Mouse (Mus musculus) heart, embryonic 10.5 days (tissue): ENCODE measurements around the gene Pfkfb2. TPM values are rescaled to one million over a fixed set of nuclear protein-coding genes. Genes with fewer than 3 reads are reported as not detected.
"Not testable (repeated sequence)": the region's sequence is repeated elsewhere in the genome, so short reads cannot be mapped to it uniquely, and the experiment has no call there.

Source experiments
- DNase-seq: peaks from one replicate; pipeline ENCODE4 v3.0.0-alpha.2; 2017; ENCODE audit warnings: low spot score
- H3K27ac ChIP-seq: fragments of 300-500 bp; sonication (generic); 2 replicates; pipeline ENCODE4 v1.5.1; 2016; ENCODE audit warnings: mild to moderate bottlenecking
- H3K27me3 ChIP-seq: fragments of 300-500 bp; sonication (generic); 2 replicates; pipeline ENCODE4 v1.6.1; 2016; ENCODE audit warnings: mild to moderate bottlenecking; ENCODE audit not compliant: poor library complexity, insufficient read depth, severe bottlenecking
- H3K36me3 ChIP-seq: fragments of 300-500 bp; sonication (generic); 2 replicates; pipeline ENCODE4 v1.6.1; 2016; ENCODE audit warnings: mild to moderate bottlenecking, moderate library complexity
- H3K4me1 ChIP-seq: fragments of 300-500 bp; sonication (generic); 2 replicates; pipeline ENCODE4 v1.6.1; 2016; ENCODE audit warnings: mild to moderate bottlenecking
- H3K4me3 ChIP-seq: fragments of 300-500 bp; sonication (generic); 2 replicates; pipeline ENCODE4 v1.5.1; 2016; ENCODE audit warnings: mild to moderate bottlenecking, moderate library complexity
- H3K9me3 ChIP-seq: fragments of 300-500 bp; sonication (generic); 2 replicates; pipeline ENCODE4 v1.6.1; 2016; ENCODE audit warnings: mild to moderate bottlenecking, moderate library complexity
- WGBS: fragments of 180-500 bp; shearing (Covaris S2); methylation state at CpG from one replicate; pipeline ENCODE4 v1.1.7; 2016; 5-methylcytosine and 5-hydroxymethylcytosine counted together
- polyA plus RNA-seq: library from polyadenylated mRNA; unstranded; fragments of >200 nt; fragmentation: Nextera tagmentation; extraction: Ambion mirVana; gene quantifications from 2 replicates; pipeline ENCODE4 v1.2.1, GENCODE M21; 2016

The Pfkfb2 gene
- polyA plus RNA-seq, 1 experiment from 2014 or later, result 5.0 TPM

- H3K4me1 ChIP-seq, result peaks cover 11% of the 10 kb centered on the region
- no peak overlapping the region for H3K27ac ChIP-seq
- peaks cover 9% of the 10 kb centered on the region; the same call in 1 of the 2 replicates for H3K36me3 ChIP-seq
- no peak overlapping the region for H3K4me3 ChIP-seq
- DNase-seq, result no peak
- 81% methylated on average over 22 of the region's 22 CpGs for WGBS
- no peaks in the 10 kb centered on the region for H3K9me3 ChIP-seq
- H3K27me3 ChIP-seq, result 0 out of 2 replicates have a peak, but pooled peaks cover 6% of the 10 kb centered on the region
Measured at GRCm38 (mm10) chr1:130710283-130711080, 18.6 kb downstream of the Pfkfb2 start.

GRCm38 (mm10) chr1:130703613-130704012 is 25.4 kb downstream of the Pfkfb2 start:
- DNase-seq, result no peak
- Histone ChIP-seq H3K27me3 (no peaks in the 10 kb centered on the region), H3K4me3 (no peak overlapping the region), H3K4me1 (no peaks in the 10 kb centered on the region), H3K9me3 (no peaks in the 10 kb centered on the region), H3K27ac (no peak overlapping the region), H3K36me3 (peaks cover 45% of the 10 kb centered on the region)
- 87% methylated on average over 2 of the region's 2 CpGs for WGBS

- Histone ChIP-seq H3K27ac (no peak overlapping the region), H3K4me1 (no peaks in the 10 kb centered on the region), H3K36me3 (peaks cover 53% of the 10 kb centered on the region), H3K9me3 (no peaks in the 10 kb centered on the region), H3K27me3 (no peaks in the 10 kb centered on the region), H3K4me3 (no peak overlapping the region)
- 91% methylated on average over 11 of the region's 11 CpGs for WGBS
- DNase-seq, result no peak
Measured at GRCm38 (mm10) chr1:130701976-130702375, 27.1 kb downstream of the Pfkfb2 start.

GRCm38 (mm10) chr1:130699937-130700633 is 29.0 kb downstream of the Pfkfb2 start:
- no peak overlapping the region for H3K4me3 ChIP-seq
- whole genome bisulfite sequencing, result 84% methylated on average over 10 of the region's 10 CpGs
- DNase-seq, result peak; percentile 62
- no peak overlapping the region for H3K27ac ChIP-seq
- no peaks in the 10 kb centered on the region for H3K27me3 ChIP-seq
- peaks cover 48% of the 10 kb centered on the region for H3K36me3 ChIP-seq
- no peaks in the 10 kb centered on the region for H3K9me3 ChIP-seq
- no peaks in the 10 kb centered on the region for H3K4me1 ChIP-seq

GRCm38 (mm10) chr1:130698601-130699000 is 30.5 kb downstream of the Pfkfb2 start:
- Histone ChIP-seq H3K9me3 (no peaks in the 10 kb centered on the region), H3K4me3 (no peak overlapping the region), H3K36me3 (peaks cover 48% of the 10 kb centered on the region), H3K4me1 (no peaks in the 10 kb centered on the region), H3K27me3 (no peaks in the 10 kb centered on the region), H3K27ac (no peak overlapping the region)
- WGBS, result 91% methylated on average over 5 of the region's 5 CpGs
- peak; percentile 71 for DNase-seq

- WGBS, result 21% methylated on average over 1 of the region's 1 CpGs
- H3K4me3 ChIP-seq, result no peak overlapping the region
- no peak for DNase-seq
- no peak overlapping the region for H3K27ac ChIP-seq
- H3K9me3 ChIP-seq, result no peaks in the 10 kb centered on the region
- peaks cover 3% of the 10 kb centered on the region; the same call in 1 of the 2 replicates for H3K36me3 ChIP-seq
- no peaks in the 10 kb centered on the region for H3K27me3 ChIP-seq
- H3K4me1 ChIP-seq, result no peaks in the 10 kb centered on the region
Measured at GRCm38 (mm10) chr1:130683905-130684304, 45.1 kb downstream of the Pfkfb2 start.

GRCm38 (mm10) chr1:130681656-130682413 is 47.2 kb downstream of the Pfkfb2 start:
- Histone ChIP-seq H3K27me3 (no peaks in the 10 kb centered on the region), H3K27ac (no peak overlapping the region), H3K4me3 (no peak overlapping the region), H3K4me1 (no peaks in the 10 kb centered on the region), H3K9me3 (no peaks in the 10 kb centered on the region), H3K36me3 (no peaks in the 10 kb centered on the region)
- DNase-seq, result no peak
- 79% methylated on average over 6 of the region's 6 CpGs for WGBS

- 63% methylated on average over 2 of the region's 2 CpGs for WGBS
- Histone ChIP-seq H3K9me3 (no peaks in the 10 kb centered on the region), H3K27ac (no peak overlapping the region), H3K4me3 (no peak overlapping the region), H3K27me3 (no peaks in the 10 kb centered on the region), H3K4me1 (no peaks in the 10 kb centered on the region), H3K36me3 (no peaks in the 10 kb centered on the region)
- no peak for DNase-seq
Measured at GRCm38 (mm10) chr1:130681075-130681474, 48.0 kb downstream of the Pfkfb2 start.

- H3K27ac ChIP-seq, result no peak overlapping the region
- H3K27me3 ChIP-seq, result no peaks in the 10 kb centered on the region
- H3K36me3 ChIP-seq, result no peaks in the 10 kb centered on the region
- no peak for DNase-seq
- WGBS, result 81% methylated on average over 2 of the region's 2 CpGs
- H3K4me3 ChIP-seq, result no peak overlapping the region
- no peaks in the 10 kb centered on the region for H3K4me1 ChIP-seq
- no peaks in the 10 kb centered on the region for H3K9me3 ChIP-seq
Measured at GRCm38 (mm10) chr1:130678551-130678950, 50.5 kb downstream of the Pfkfb2 start.

- not testable (repeated sequence) for DNase-seq, H3K4me3 ChIP-seq, H3K27me3 ChIP-seq, H3K27ac ChIP-seq, H3K36me3 ChIP-seq, H3K4me1 ChIP-seq, H3K9me3 ChIP-seq
- WGBS, result 75% methylated on average over 5 of the region's 5 CpGs
Measured at GRCm38 (mm10) chr1:130663576-130663975, 65.5 kb downstream of the Pfkfb2 start.

GRCm38 (mm10) chr1:130661454-130661853 is 67.6 kb downstream of the Pfkfb2 start, which contains the start of gene C4bp:
TSS of gene C4bp (minus strand) at chr1:130661632.
- no peak for DNase-seq
- no peak within 1 kb of the TSS for H3K4me3 ChIP-seq
- H3K4me1 ChIP-seq, result no peaks in the 10 kb centered on the region
- 80% methylated on average over 3 of the region's 3 CpGs for WGBS
- no peaks in the 10 kb centered on the region for H3K27me3 ChIP-seq
- H3K9me3 ChIP-seq, result no peaks in the 10 kb centered on the region
- H3K36me3 ChIP-seq, result no peaks in the 10 kb centered on the region
- H3K27ac ChIP-seq, result no peak within 1 kb of the TSS

GRCm38 (mm10) chr1:130659641-130660040 is 69.4 kb downstream of the Pfkfb2 start:
- not testable (repeated sequence) for DNase-seq, H3K27me3 ChIP-seq, H3K27ac ChIP-seq, H3K36me3 ChIP-seq, H3K9me3 ChIP-seq, H3K4me1 ChIP-seq, H3K4me3 ChIP-seq
- WGBS, result 25% methylated on average over 5 of the region's 5 CpGs

- no peaks in the 10 kb centered on the region for H3K36me3 ChIP-seq
- H3K27ac ChIP-seq, result no peak overlapping the region
- H3K4me1 ChIP-seq, result no peaks in the 10 kb centered on the region
- H3K27me3 ChIP-seq, result no peaks in the 10 kb centered on the region
- no peaks in the 10 kb centered on the region for H3K9me3 ChIP-seq
- no peak for DNase-seq
- WGBS, result 73% methylated on average over 4 of the region's 4 CpGs
- no peak overlapping the region for H3K4me3 ChIP-seq
Measured at GRCm38 (mm10) chr1:130644103-130644502, 85.0 kb downstream of the Pfkfb2 start.
